Mouse (Mus musculus): ENCODE measurements at regions not wholly inside any gene's neighbourhood (a gene's known extent, or its start where the extent isn't known, plus 50 kb on each side); places are given as distances from the start of the nearest gene placed in this dataset.

- Histone ChIP-seq H3K4me3 (ENCODE audit: low read depth, low read length) (no peak overlapping the region), H3K36me3 (ENCODE audit: control insufficient read depth, insufficient read depth) (no peaks in the 10 kb centered on the region), H3K27me3 (ENCODE audit: control insufficient read depth, insufficient read depth, low read depth, low read length) (no peaks in the 10 kb centered on the region), H3K4me2 (ENCODE audit: low read depth, low read length) (no peak overlapping the region), H3K9me3 (replicated peaks; ENCODE audit: control insufficient read depth, low read length) (no peaks in the 10 kb centered on the region), H3K9ac (ENCODE audit: low read depth, low read length) (no peak overlapping the region), H3K4me1 (ENCODE audit: control insufficient read depth, low read depth, low read length) (no peaks in the 10 kb centered on the region), H3K27ac (ENCODE audit: low read length) (no peak overlapping the region)
- 63% methylated on average over 17 of the region's 17 CpGs for WGBS (ENCODE audit: insufficient replicate concordance)
- ATAC-seq (ENCODE audit: low read depth), result no peak
Measured at GRCm38 (mm10) chr13:52109039-52109759, 262.7 kb downstream of the Gadd45g start.

- Histone ChIP-seq H3K9me3 (replicated peaks; ENCODE audit: control insufficient read depth, low read length) (no peaks in the 10 kb centered on the region), H3K4me1 (ENCODE audit: control insufficient read depth, low read depth, low read length) (no peaks in the 10 kb centered on the region), H3K4me3 (ENCODE audit: low read depth, low read length) (no peak overlapping the region), H3K27me3 (ENCODE audit: control insufficient read depth, insufficient read depth, low read depth, low read length) (no peaks in the 10 kb centered on the region), H3K9ac (ENCODE audit: low read depth, low read length) (no peak overlapping the region), H3K36me3 (ENCODE audit: control insufficient read depth, insufficient read depth) (no peaks in the 10 kb centered on the region), H3K27ac (ENCODE audit: low read length) (no peak overlapping the region), H3K4me2 (ENCODE audit: low read depth, low read length) (no peak overlapping the region)
- no peak for ATAC-seq (ENCODE audit: low read depth)
- WGBS (ENCODE audit: insufficient replicate concordance), result 52% methylated on average over 9 of the region's 9 CpGs
Measured at GRCm38 (mm10) chr13:52110750-52111149, 264.3 kb downstream of the Gadd45g start.

GRCm38 (mm10) chr13:52113549-52113948, 267.1 kb downstream of the Gadd45g start:
- no peak for ATAC-seq (ENCODE audit: low read depth)
- H3K4me1 ChIP-seq (ENCODE audit: control insufficient read depth, low read depth, low read length), result no peaks in the 10 kb centered on the region
- no peak overlapping the region for H3K4me2 ChIP-seq (ENCODE audit: low read depth, low read length)
- H3K27me3 ChIP-seq (ENCODE audit: control insufficient read depth, insufficient read depth, low read depth, low read length), result no peaks in the 10 kb centered on the region
- H3K9me3 ChIP-seq (replicated peaks; ENCODE audit: control insufficient read depth, low read length), result no peaks in the 10 kb centered on the region
- H3K9ac ChIP-seq (ENCODE audit: low read depth, low read length), result no peak overlapping the region
- no peaks in the 10 kb centered on the region for H3K36me3 ChIP-seq (ENCODE audit: control insufficient read depth, insufficient read depth)
- H3K4me3 ChIP-seq (ENCODE audit: low read depth, low read length), result no peak overlapping the region
- WGBS (ENCODE audit: insufficient replicate concordance), result 65% methylated on average over 8 of the region's 8 CpGs
- H3K27ac ChIP-seq (ENCODE audit: low read length), result no peak overlapping the region

- H3K9ac ChIP-seq (ENCODE audit: low read depth, low read length), result no peak overlapping the region
- 64% methylated on average over 7 of the region's 7 CpGs for WGBS (ENCODE audit: insufficient replicate concordance)
Measured at GRCm38 (mm10) chr13:52114431-52114830, 268.0 kb downstream of the Gadd45g start.

GRCm38 (mm10) chr13:52114962-52115361, 268.5 kb downstream of the Gadd45g start:
- no peak for ATAC-seq (ENCODE audit: low read depth)

More at GRCm38 (mm10) chr13:52114431-52114830, 268.0 kb downstream of the Gadd45g start:
- H3K27me3 ChIP-seq (ENCODE audit: control insufficient read depth, insufficient read depth, low read depth, low read length), result no peaks in the 10 kb centered on the region
- no peaks in the 10 kb centered on the region for H3K36me3 ChIP-seq (ENCODE audit: control insufficient read depth, insufficient read depth)
- no peak overlapping the region for H3K27ac ChIP-seq (ENCODE audit: low read length)
- ATAC-seq (ENCODE audit: low read depth), result no peak
- no peaks in the 10 kb centered on the region for H3K4me1 ChIP-seq (ENCODE audit: control insufficient read depth, low read depth, low read length)
- no peaks in the 10 kb centered on the region for H3K9me3 ChIP-seq (replicated peaks; ENCODE audit: control insufficient read depth, low read length)
- no peak overlapping the region for H3K4me3 ChIP-seq (ENCODE audit: low read depth, low read length)
- H3K4me2 ChIP-seq (ENCODE audit: low read depth, low read length), result no peak overlapping the region

GRCm38 (mm10) chr13:52116241-52116640, 269.8 kb downstream of the Gadd45g start:
- Histone ChIP-seq H3K9me3 (replicated peaks; ENCODE audit: control insufficient read depth, low read length) (no peaks in the 10 kb centered on the region), H3K4me3 (ENCODE audit: low read depth, low read length) (no peak overlapping the region), H3K9ac (ENCODE audit: low read depth, low read length) (no peak overlapping the region), H3K4me1 (ENCODE audit: control insufficient read depth, low read depth, low read length) (no peaks in the 10 kb centered on the region), H3K27me3 (ENCODE audit: control insufficient read depth, insufficient read depth, low read depth, low read length) (no peaks in the 10 kb centered on the region), H3K4me2 (ENCODE audit: low read depth, low read length) (no peak overlapping the region), H3K36me3 (ENCODE audit: control insufficient read depth, insufficient read depth) (no peaks in the 10 kb centered on the region), H3K27ac (ENCODE audit: low read length) (no peak overlapping the region)
- no peak for ATAC-seq (ENCODE audit: low read depth)
- WGBS (ENCODE audit: insufficient replicate concordance), result 63% methylated on average over 4 of the region's 4 CpGs

More at GRCm38 (mm10) chr13:52114962-52115361, 268.5 kb downstream of the Gadd45g start:
- H3K27me3 ChIP-seq (ENCODE audit: control insufficient read depth, insufficient read depth, low read depth, low read length), result no peaks in the 10 kb centered on the region
- H3K4me1 ChIP-seq (ENCODE audit: control insufficient read depth, low read depth, low read length), result no peaks in the 10 kb centered on the region
- no peaks in the 10 kb centered on the region for H3K36me3 ChIP-seq (ENCODE audit: control insufficient read depth, insufficient read depth)
- WGBS (ENCODE audit: insufficient replicate concordance), result 37% methylated on average over 6 of the region's 6 CpGs
- H3K4me2 ChIP-seq (ENCODE audit: low read depth, low read length), result no peak overlapping the region
- no peaks in the 10 kb centered on the region for H3K9me3 ChIP-seq (replicated peaks; ENCODE audit: control insufficient read depth, low read length)
- H3K4me3 ChIP-seq (ENCODE audit: low read depth, low read length), result no peak overlapping the region
- no peak overlapping the region for H3K27ac ChIP-seq (ENCODE audit: low read length)
- H3K9ac ChIP-seq (ENCODE audit: low read depth, low read length), result no peak overlapping the region

- ATAC-seq (ENCODE audit: low read depth), result no peak
- Histone ChIP-seq H3K27ac (ENCODE audit: low read length) (no peak overlapping the region), H3K4me2 (ENCODE audit: low read depth, low read length) (no peak overlapping the region), H3K9ac (ENCODE audit: low read depth, low read length) (no peak overlapping the region), H3K9me3 (replicated peaks; ENCODE audit: control insufficient read depth, low read length) (no peaks in the 10 kb centered on the region), H3K27me3 (ENCODE audit: control insufficient read depth, insufficient read depth, low read depth, low read length) (no peaks in the 10 kb centered on the region), H3K4me3 (ENCODE audit: low read depth, low read length) (no peak overlapping the region), H3K4me1 (ENCODE audit: control insufficient read depth, low read depth, low read length) (no peaks in the 10 kb centered on the region), H3K36me3 (ENCODE audit: control insufficient read depth, insufficient read depth) (no peaks in the 10 kb centered on the region)
- WGBS (ENCODE audit: insufficient replicate concordance), result 74% methylated on average over 4 of the region's 4 CpGs
Measured at GRCm38 (mm10) chr13:52116756-52117155, 270.3 kb downstream of the Gadd45g start.

GRCm38 (mm10) chr13:52120795-52121194, 274.3 kb downstream of the Gadd45g start:
- H3K9ac ChIP-seq (ENCODE audit: low read depth, low read length), result no peak overlapping the region
- ATAC-seq (ENCODE audit: low read depth), result no peak
- no peak overlapping the region for H3K27ac ChIP-seq (ENCODE audit: low read length)
- no peaks in the 10 kb centered on the region for H3K4me1 ChIP-seq (ENCODE audit: control insufficient read depth, low read depth, low read length)
- H3K4me2 ChIP-seq (ENCODE audit: low read depth, low read length), result no peak overlapping the region
- 59% methylated on average over 8 of the region's 8 CpGs for WGBS (ENCODE audit: insufficient replicate concordance)
- H3K27me3 ChIP-seq (ENCODE audit: control insufficient read depth, insufficient read depth, low read depth, low read length), result no peaks in the 10 kb centered on the region
- no peaks in the 10 kb centered on the region for H3K9me3 ChIP-seq (replicated peaks; ENCODE audit: control insufficient read depth, low read length)
- no peak overlapping the region for H3K4me3 ChIP-seq (ENCODE audit: low read depth, low read length)
- no peaks in the 10 kb centered on the region for H3K36me3 ChIP-seq (ENCODE audit: control insufficient read depth, insufficient read depth)

- no peaks in the 10 kb centered on the region for H3K4me1 ChIP-seq (ENCODE audit: control insufficient read depth, low read depth, low read length)
- H3K27ac ChIP-seq (ENCODE audit: low read length), result no peak overlapping the region
- no peak for ATAC-seq (ENCODE audit: low read depth)
- 54% methylated on average over 4 of the region's 4 CpGs for WGBS (ENCODE audit: insufficient replicate concordance)
- H3K4me3 ChIP-seq (ENCODE audit: low read depth, low read length), result no peak overlapping the region
- no peaks in the 10 kb centered on the region for H3K27me3 ChIP-seq (ENCODE audit: control insufficient read depth, insufficient read depth, low read depth, low read length)
- H3K9me3 ChIP-seq (replicated peaks; ENCODE audit: control insufficient read depth, low read length), result no peaks in the 10 kb centered on the region
- no peak overlapping the region for H3K4me2 ChIP-seq (ENCODE audit: low read depth, low read length)
- no peak overlapping the region for H3K9ac ChIP-seq (ENCODE audit: low read depth, low read length)
- H3K36me3 ChIP-seq (ENCODE audit: control insufficient read depth, insufficient read depth), result no peaks in the 10 kb centered on the region
Measured at GRCm38 (mm10) chr13:52125037-52125436, 278.6 kb downstream of the Gadd45g start.
